Mouse (Mus musculus) embryonic facial prominence, embryonic 11.5 days (tissue): ENCODE measurements around the gene Stat1. TPM values are rescaled to one million over a fixed set of nuclear protein-coding genes. Genes with fewer than 3 reads are reported as not detected.
A peak's percentile ranks its signal among the peaks of the same experiment; 100 is the strongest.

Experiments
- ATAC-seq: fragments of 200-750 bp; cut with Nextera tagmentation; replicated peaks from 2 replicates; pipeline ENCODE4 v1.8.0; 2017; ENCODE audit warnings: low read depth; ENCODE audit not compliant: insufficient number of reproducible peaks, low FRiP score, low TSS enrichment
- DNase-seq: peaks from one replicate; pipeline ENCODE4 v3.0.0-alpha.2; 2015; ENCODE audit warnings: low spot score
- H3K27ac ChIP-seq: fragments of 300-500 bp; sonication (generic); replicated peaks from 2 replicates; pipeline ENCODE4 v1.5.1; 2014; ENCODE audit warnings: mild to moderate bottlenecking, low read depth, low read length, control low read depth
- H3K27me3 ChIP-seq: fragments of 300-500 bp; sonication (generic); 2 replicates; pipeline ENCODE4 v1.6.1; 2014; ENCODE audit warnings: mild to moderate bottlenecking, low read length, moderate library complexity, mixed read lengths; ENCODE audit not compliant: control insufficient read depth, insufficient read depth
- H3K36me3 ChIP-seq: fragments of 300-500 bp; sonication (generic); replicated peaks from 2 replicates; pipeline ENCODE4 v1.6.1; 2014; ENCODE audit warnings: low read depth, mild to moderate bottlenecking, low read length, moderate library complexity, mixed read lengths; ENCODE audit not compliant: control insufficient read depth, insufficient read depth
- H3K4me1 ChIP-seq: fragments of 300-500 bp; sonication (generic); 2 replicates; pipeline ENCODE4 v1.6.1; 2014; ENCODE audit warnings: low read length, mixed read lengths; ENCODE audit not compliant: control insufficient read depth, insufficient read depth
- H3K4me2 ChIP-seq: fragments of 300-500 bp; sonication (generic); 2 replicates; pipeline ENCODE4 v1.6.1; 2014; ENCODE audit warnings: low read depth, mild to moderate bottlenecking, control low read depth, low read length, moderate library complexity
- H3K4me3 ChIP-seq: fragments of 300-500 bp; sonication (generic); 2 replicates; pipeline ENCODE4 v1.5.1; 2014; ENCODE audit warnings: low read depth, low read length, control low read depth
- H3K9ac ChIP-seq: fragments of 300-500 bp; sonication (generic); replicated peaks from 2 replicates; pipeline ENCODE4 v1.6.1; 2014; ENCODE audit warnings: mild to moderate bottlenecking, control low read depth, low read length
- H3K9me3 ChIP-seq: fragments of 300-500 bp; sonication (generic); replicated peaks from 2 replicates; pipeline ENCODE4 v1.6.1; 2016; ENCODE audit warnings: mild to moderate bottlenecking, low read length, inconsistent platforms, mixed read lengths; ENCODE audit not compliant: control insufficient read depth
- WGBS: fragments of 180-500 bp; shearing (Covaris S2); extraction: QIAGEN DNeasy Blood & Tissue Kit; methylation state at CpG from one replicate; pipeline ENCODE4 v1.1.7; 2014; 5-methylcytosine and 5-hydroxymethylcytosine counted together
- polyA plus RNA-seq: library from polyadenylated mRNA; unstranded; fragments of >200 nt; fragmentation: Nextera tagmentation; extraction: Ambion mirVana; gene quantifications from 2 replicates; pipeline ENCODE4 v1.2.1, GENCODE M21; 2014

Stat1 gene
- polyA plus RNA-seq, 1 experiment from 2014 or later, result 13.1 TPM

- Histone ChIP-seq H3K4me3 (peak overlapping the region; percentile 83), H3K9ac (peak overlapping the region; percentile 64), H3K27me3 (no peaks in the 10 kb centered on the region), H3K36me3 (no peaks in the 10 kb centered on the region), H3K27ac (no peak overlapping the region), H3K4me2 (peak overlapping the region; percentile 88), H3K9me3 (no peaks in the 10 kb centered on the region), H3K4me1 (no peaks in the 10 kb centered on the region)
- under 1% methylated on average over 20 of the region's 20 CpGs for WGBS
- ATAC-seq (peak; percentile 17; the same call in 1 of the 2 replicates), DNase-seq (peak; percentile 13)
Observed at GRCm38 (mm10) chr1:52119691-52120090, 451 bp downstream of the Stat1 start.

DNA sequence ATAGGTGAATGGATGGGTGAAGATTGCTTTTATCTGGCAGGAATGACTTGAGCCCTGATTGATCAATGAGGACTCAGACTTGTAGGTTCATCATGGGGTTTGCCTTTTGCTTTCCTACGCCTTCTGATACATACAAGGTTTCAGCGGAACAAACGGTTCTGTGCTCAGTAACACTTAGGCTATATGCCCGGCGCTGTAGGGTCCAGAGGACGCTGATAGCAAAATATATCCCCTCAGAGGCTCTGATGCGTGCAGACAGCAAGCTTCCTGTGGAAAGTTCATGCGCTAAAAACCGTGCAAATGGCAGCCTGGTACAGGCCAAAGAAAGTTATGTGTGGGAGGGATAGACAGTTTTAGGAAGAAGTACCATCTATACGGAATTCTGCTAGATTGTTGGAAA, 951 bp downstream of the Stat1 start:
- peak overlapping the region; percentile 88 for H3K4me2 ChIP-seq
- H3K9me3 ChIP-seq, result no peaks in the 10 kb centered on the region
- no peaks in the 10 kb centered on the region for H3K27me3 ChIP-seq
- no peaks in the 10 kb centered on the region for H3K4me1 ChIP-seq
- ATAC-seq (no peak), DNase-seq (no peak)
- peak overlapping the region; percentile 83 for H3K4me3 ChIP-seq
- no peak overlapping the region for H3K27ac ChIP-seq
- no peaks in the 10 kb centered on the region for H3K36me3 ChIP-seq
- H3K9ac ChIP-seq, result no peak overlapping the region
- WGBS, result 43% methylated on average over 10 of the region's 10 CpGs

DNA sequence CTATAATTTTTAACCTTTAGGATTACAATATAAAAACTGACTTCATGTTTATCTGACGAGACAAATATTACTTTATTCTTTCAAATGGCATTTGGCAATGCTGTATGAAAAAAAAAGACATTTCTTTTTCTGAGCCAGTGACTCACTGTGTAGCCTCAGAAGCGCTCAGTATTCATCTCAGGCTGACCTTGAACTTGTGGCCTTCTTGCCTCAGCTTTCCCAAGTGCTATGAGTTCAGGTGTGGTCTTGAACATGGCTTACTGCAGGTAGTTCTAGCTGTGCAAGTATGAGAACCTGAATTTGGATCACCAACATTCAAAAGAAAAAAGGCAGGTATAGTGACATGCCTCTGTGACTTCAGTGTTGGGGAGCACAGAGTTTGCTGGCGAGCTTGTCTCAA, 1.8 kb downstream of the Stat1 start:
- no peak for DNase-seq
- ATAC-seq, result no peak

GRCm38 (mm10) chr1:52124818-52125217, 5.6 kb downstream of the Stat1 start:
- Histone ChIP-seq H3K36me3 (no peaks in the 10 kb centered on the region; the same call in 1 of the 2 replicates), H3K9ac (no peak overlapping the region), H3K27me3 (no peaks in the 10 kb centered on the region), H3K27ac (no peak overlapping the region), H3K4me3 (no peak overlapping the region), H3K4me1 (no peaks in the 10 kb centered on the region), H3K9me3 (no peaks in the 10 kb centered on the region), H3K4me2 (no peak overlapping the region)
- ATAC-seq (no peak), DNase-seq (no peak)
- 65% methylated on average over 3 of the region's 3 CpGs for WGBS

More for the DNA sequence above, 1.8 kb downstream of the Stat1 start:
- no peak overlapping the region for H3K9ac ChIP-seq
- no peaks in the 10 kb centered on the region for H3K36me3 ChIP-seq
- H3K4me2 ChIP-seq, result no peak overlapping the region
- no peaks in the 10 kb centered on the region for H3K27me3 ChIP-seq
- H3K4me1 ChIP-seq, result no peaks in the 10 kb centered on the region
- H3K9me3 ChIP-seq, result no peaks in the 10 kb centered on the region
- 86% methylated on average over 3 of the region's 3 CpGs for WGBS
- no peak overlapping the region for H3K4me3 ChIP-seq
- H3K27ac ChIP-seq, result no peak overlapping the region

DNA sequence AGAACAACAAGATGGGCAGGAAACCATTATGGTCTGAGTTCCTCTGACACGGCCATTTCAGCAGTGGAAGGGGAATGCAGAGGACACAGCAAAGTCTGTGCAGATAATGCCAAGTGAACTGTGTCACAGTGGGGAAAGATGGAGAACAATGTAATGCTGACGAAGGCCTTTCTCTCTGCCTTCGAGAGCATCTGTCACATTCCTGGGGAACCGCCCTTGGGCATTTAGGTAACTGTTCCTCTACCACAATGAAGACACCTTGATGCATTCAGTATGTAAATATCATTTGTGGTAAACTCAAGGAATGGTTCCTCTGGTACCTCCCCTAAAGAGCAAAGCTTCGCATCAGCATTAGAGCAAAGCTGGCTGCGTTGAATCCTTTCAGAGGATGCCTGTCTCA, 8.1 kb downstream of the Stat1 start:
- DNase-seq, result no peak
- ATAC-seq, result no peak
- WGBS, result 87% methylated on average over 6 of the region's 6 CpGs
- Histone ChIP-seq H3K27me3 (no peaks in the 10 kb centered on the region), H3K36me3 (no peaks in the 10 kb centered on the region; the same call in 1 of the 2 replicates), H3K4me2 (no peak overlapping the region), H3K27ac (no peak overlapping the region), H3K4me1 (no peaks in the 10 kb centered on the region), H3K9ac (no peak overlapping the region), H3K9me3 (no peaks in the 10 kb centered on the region), H3K4me3 (no peak overlapping the region)

- Histone ChIP-seq H3K9ac (no peak overlapping the region), H3K27me3 (no peaks in the 10 kb centered on the region), H3K9me3 (no peaks in the 10 kb centered on the region), H3K36me3 (no peaks in the 10 kb centered on the region; the same call in 1 of the 2 replicates), H3K4me1 (no peaks in the 10 kb centered on the region), H3K4me2 (no peak overlapping the region), H3K27ac (no peak overlapping the region), H3K4me3 (no peak overlapping the region)
- DNase-seq, result no peak
- no peak for ATAC-seq
- WGBS, result 64% methylated on average over 6 of the region's 6 CpGs
Observed at GRCm38 (mm10) chr1:52129794-52130193, 10.6 kb downstream of the Stat1 start.

DNA sequence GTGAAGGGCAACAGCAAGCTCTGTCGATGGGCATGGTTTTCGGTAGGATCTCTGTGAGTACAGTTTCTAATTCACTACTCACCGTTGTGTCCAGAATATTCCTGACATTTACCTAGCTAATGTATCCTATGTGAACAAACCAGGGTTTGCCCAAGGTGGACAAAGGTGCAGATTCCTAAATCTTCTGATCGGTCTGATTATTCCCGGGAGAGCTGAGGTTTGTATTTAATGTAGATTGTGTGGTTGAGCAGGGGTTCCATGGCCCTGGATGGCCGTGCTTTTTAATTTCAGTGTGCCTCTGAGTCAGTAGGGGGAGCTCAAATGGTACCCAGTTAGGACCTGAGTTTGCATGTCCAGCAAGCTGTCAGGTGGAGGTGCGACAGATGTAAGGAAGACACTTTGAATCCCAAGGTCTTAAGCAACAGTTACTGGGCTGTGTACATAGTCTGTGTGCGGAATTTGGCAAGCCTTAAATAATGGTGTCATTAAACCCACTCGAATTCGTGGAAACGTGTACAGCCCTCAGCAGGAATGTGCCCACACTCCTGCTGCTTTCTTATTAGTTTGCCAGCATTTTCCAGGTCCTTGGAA, 12.6 kb downstream of the Stat1 start:
- Histone ChIP-seq H3K4me2 (no peak overlapping the region), H3K9ac (no peak overlapping the region), H3K9me3 (no peaks in the 10 kb centered on the region), H3K36me3 (no peaks in the 10 kb centered on the region; the same call in 1 of the 2 replicates), H3K4me1 (no peaks in the 10 kb centered on the region), H3K4me3 (no peak overlapping the region), H3K27me3 (no peaks in the 10 kb centered on the region), H3K27ac (no peak overlapping the region)
- no peak for DNase-seq
- WGBS, result 87% methylated on average over 11 of the region's 11 CpGs
- ATAC-seq, result no peak

DNA sequence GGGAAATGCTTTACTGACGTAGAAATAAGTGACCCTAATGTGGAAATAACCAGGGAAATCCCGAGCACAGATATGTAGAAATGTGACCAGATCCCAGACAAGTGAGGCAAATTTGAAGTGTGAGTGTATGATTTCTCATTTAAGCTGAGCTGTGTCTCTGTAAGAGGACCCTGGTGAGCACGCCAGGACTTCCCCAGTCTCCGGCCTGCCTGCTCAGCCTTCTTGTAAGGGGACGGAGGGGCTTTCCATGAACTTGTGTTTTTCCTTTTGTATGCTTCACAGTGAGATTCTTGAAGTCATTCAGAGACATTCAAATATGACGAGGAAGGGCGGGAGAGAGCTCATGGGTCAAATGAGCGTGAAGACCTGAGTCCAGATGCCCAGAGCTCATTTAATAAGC, 14.0 kb downstream of the Stat1 start:
- no peaks in the 10 kb centered on the region for H3K27me3 ChIP-seq
- DNase-seq (no peak), ATAC-seq (no peak)
- WGBS, result 80% methylated on average over 8 of the region's 8 CpGs
- no peaks in the 10 kb centered on the region for H3K9me3 ChIP-seq
- no peak overlapping the region for H3K9ac ChIP-seq
- H3K36me3 ChIP-seq, result no peaks in the 10 kb centered on the region; the same call in 1 of the 2 replicates
- H3K4me3 ChIP-seq, result no peak overlapping the region
- H3K4me1 ChIP-seq, result no peaks in the 10 kb centered on the region
- H3K27ac ChIP-seq, result no peak overlapping the region
- no peak overlapping the region for H3K4me2 ChIP-seq
